Mouse (Mus musculus) myocyte (in vitro differentiated cells): ENCODE results near the gene Prkab1.

Experiments
- E2F4 ChIP-seq: IDR thresholded peaks from one replicate; pipeline ENCODE4 v1.6.1; 2011; ENCODE audit warnings: mild to moderate bottlenecking, control low read depth, moderate library complexity; ENCODE audit not compliant: insufficient read depth
- MAX ChIP-seq: IDR thresholded peaks from one replicate; pipeline ENCODE4 v1.6.1; 2011; ENCODE audit warnings: low read depth, mild to moderate bottlenecking, control low read depth
- POLR2A ChIP-seq: IDR thresholded peaks from one replicate; pipeline ENCODE4 v1.6.1; 2011; ENCODE audit warnings: low read depth, mild to moderate bottlenecking, control low read depth, moderate library complexity; ENCODE audit not compliant: insufficient read length
- POLR2AphosphoS2 ChIP-seq: IDR thresholded peaks from one replicate; pipeline ENCODE4 v1.6.1; 2011; ENCODE audit warnings: low read depth, control low read depth; ENCODE audit not compliant: insufficient read length
- REST ChIP-seq: IDR thresholded peaks from one replicate; pipeline ENCODE4 v1.6.1; 2011; ENCODE audit warnings: mild to moderate bottlenecking, control low read depth, moderate library complexity; ENCODE audit not compliant: insufficient read depth, insufficient read length
- USF1 ChIP-seq: IDR thresholded peaks from one replicate; pipeline ENCODE4 v1.6.1; 2011; ENCODE audit warnings: low read depth, mild to moderate bottlenecking, control low read depth, moderate library complexity

GRCm38 (mm10) chr5:116023251-116023661, 1.1 kb downstream of the Prkab1 start:
- TF ChIP-seq MAX (no peak), POLR2A (no peak), REST (no peak), POLR2AphosphoS2 (no peak), E2F4 (no peak), USF1 (no peak)
